Mouse (Mus musculus) naive thymus-derived CD4-positive, alpha-beta T cell, adult 2 months (primary cell): ENCODE measurements around the gene Maml3.

Experiments used
- DNase-seq: peaks from one replicate; pipeline ENCODE4 v3.0.0-alpha.2; 2011; ENCODE audit warnings: low read depth

Gene Maml3

DNA sequence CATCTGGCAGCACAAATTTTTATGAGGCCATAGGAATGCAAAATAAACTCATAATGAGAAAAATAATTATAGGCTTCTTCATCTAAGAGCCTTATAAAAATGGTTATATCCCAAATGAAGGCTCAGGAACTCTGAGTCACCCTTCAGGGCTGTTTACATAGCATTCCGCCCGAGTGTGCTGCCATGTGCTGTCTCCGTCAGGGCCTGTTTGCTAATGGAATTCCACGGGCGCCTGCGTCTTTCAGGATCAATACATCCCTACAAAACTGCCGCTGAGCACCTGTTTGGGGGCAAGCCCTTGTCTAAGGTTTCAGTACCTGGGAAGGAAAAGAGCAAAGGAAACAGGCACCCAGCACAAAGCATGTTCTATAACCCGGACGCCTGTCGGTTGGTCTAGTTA is 279.3 kb downstream of the Maml3 start:
- DNase-seq = no peak

DNA sequence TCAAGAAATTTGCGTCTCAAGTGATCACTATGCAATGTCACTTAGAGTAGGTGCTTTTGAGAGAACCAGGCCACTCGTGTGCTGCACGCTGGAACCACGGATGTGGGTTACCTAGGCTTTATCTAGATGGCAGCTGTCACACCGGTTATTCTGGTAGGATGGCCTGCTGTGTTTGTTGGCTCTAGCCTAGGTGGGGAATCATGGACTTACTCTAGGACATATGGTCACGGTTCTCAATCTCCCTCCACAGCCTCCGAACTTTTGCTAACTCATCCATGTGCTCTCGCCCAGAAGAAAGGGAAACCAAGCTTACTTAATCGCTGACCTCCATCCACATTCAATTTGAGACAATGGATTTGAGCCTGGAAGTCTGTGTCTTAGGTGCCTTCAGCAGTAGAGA is 280.4 kb downstream of the Maml3 start:
- no peak for DNase-seq

DNA sequence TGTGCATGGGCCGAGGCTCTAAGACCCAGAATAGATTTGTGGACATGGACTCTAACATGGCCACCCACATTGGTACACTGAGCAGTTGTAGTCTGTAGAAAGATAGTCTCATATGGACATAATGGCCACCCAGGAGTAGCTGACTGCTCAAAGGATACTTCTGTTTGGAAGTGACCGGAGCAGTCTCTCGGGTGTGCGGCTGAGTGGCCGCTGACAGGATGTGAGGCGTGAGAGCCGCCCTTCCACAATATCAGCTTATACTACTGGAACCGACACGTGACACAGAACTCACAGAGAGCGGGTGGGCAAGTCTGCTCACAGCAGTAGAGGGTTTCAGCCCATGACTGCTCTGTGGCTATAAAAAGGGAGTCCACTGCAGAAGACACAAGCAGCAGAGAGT is 283.3 kb downstream of the Maml3 start:
- DNase-seq = no peak

GRCm38 (mm10) chr3:51819109-51819508 is 285.8 kb downstream of the Maml3 start:
- DNase-seq = no peak

DNA sequence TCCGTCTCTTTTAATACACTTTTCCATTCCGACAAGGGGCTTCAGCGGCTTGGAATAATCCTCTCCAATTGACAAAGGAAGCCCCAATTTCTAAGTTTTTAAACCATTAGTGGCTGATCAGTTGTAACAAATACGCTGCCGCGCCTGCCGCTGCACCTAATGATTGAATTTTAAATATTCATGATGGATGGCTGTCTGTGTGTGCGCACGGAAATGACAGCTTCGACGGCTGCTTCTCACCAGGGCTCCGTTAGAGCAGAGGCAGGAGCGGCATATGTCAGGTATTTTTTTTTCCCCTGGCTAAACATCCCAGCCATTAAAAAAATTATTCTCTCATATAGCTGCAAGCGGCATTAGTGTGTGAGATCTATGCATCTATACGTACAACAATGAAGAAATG is 287.0 kb downstream of the Maml3 start:
- no peak for DNase-seq

- DNase-seq = no peak
These were observed 287.5 kb downstream of the Maml3 start for GRCm38 (mm10) chr3:51817329-51817728.

GRCm38 (mm10) chr3:51816517-51817285 is 288.2 kb downstream of the Maml3 start:
- DNase-seq = no peak

- DNase-seq = no peak
These were observed 290.8 kb downstream of the Maml3 start for GRCm38 (mm10) chr3:51814073-51814472.

GRCm38 (mm10) chr3:51813186-51813585 is 291.7 kb downstream of the Maml3 start:
- DNase-seq = no peak

- no peak for DNase-seq
These were observed 294.1 kb downstream of the Maml3 start for GRCm38 (mm10) chr3:51810731-51811130.

DNA sequence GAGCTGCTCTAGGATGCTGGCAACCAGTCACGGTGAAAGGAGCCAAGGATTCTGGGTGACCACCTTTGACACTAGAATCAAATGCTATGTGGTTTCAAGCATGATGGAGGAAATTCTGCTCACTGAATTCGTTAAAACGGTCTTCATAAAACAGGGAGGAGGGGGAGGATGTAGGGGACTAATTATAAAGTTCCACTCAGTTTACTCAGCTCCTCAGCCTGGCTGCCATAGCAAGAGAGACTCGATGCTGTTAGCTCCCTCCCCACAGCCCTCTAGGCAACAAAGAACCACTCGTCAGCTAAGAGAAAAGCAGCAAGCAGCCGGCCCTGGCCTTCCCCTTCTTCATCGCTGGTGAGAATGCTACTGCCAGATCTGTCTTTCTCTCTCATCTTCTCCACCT is 295.1 kb downstream of the Maml3 start:
- DNase-seq = no peak

DNA sequence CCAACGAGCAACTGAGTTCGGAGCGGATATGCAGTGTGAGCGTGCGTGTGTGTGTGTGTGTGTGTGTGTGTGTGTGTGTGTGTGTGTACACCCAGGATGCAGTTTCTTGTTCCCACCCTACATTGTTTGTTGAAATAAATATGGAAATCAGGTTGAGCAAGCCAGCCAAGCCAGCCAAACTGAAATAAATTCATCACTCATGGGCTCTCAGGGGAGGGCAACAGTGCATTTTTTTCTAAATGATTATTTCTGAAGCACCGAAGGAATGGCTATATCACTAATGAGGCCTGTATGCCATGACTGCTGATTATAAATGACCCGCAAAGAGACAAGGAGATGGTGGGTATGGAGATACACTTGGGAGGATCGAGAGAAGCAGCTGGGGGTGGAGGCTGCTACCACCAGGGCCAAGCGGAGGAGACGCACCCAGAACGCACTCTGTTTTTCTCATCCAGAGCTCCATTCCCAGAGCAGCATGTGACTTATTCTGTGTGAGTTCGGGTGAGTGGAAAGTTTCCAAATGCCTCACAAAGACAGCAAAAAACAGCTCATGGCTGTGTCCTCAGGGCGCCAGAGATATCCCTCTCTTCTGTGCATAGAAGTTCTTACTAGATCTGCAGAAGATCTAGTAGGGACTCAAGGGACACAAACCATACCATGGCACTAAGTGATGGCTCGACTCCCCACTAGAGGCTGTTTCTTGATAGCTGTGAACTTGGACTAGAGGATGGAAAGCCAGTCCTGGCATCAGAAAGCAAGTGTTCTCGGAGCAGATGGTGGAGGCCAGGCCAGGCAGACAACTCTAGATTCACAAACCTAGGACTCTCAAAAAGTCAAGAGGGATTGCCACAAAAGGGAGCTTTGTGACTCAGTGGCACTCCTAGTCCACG is 296.6 kb downstream of the Maml3 start:
- DNase-seq = no peak

DNA sequence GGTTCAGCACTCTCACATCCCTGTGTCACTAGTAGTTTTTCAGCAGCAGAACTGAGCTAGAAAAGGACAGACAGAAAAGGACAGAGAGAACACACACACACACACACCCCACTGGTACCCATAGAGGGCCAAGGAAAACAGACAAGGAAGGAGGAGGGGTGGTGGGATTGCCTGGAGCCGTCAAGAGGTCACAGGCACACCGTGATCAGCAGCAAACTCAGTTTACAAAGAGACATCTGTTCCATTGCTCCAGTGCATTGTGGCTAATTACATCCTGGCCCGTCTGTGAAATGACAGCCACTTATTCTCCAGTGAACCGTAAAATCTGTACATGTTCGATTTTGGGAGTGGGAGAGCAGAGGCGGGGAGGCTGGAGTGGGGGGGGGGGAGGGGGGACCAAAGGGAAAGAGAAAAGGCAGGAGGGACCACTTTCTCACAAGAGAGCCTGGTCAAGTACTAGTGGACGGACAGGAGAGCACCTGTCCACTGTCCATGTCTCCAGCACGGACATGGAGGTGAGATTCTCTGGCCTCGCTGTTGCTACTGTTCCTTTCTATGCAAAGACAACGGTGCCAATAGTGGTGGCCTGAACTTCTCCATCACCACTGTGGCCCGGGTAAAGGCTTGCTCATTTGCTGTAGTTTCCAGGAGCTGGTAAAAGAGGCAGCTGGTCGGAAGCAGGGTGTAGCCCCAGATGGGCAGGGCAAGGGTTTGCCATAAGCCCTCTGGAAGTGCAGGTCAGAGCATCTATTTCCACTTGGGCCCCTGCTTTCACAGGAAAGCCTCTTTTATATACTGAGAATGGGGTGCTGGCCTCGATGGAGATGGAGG is 299.2 kb downstream of the Maml3 start:
- no peak for DNase-seq

DNA sequence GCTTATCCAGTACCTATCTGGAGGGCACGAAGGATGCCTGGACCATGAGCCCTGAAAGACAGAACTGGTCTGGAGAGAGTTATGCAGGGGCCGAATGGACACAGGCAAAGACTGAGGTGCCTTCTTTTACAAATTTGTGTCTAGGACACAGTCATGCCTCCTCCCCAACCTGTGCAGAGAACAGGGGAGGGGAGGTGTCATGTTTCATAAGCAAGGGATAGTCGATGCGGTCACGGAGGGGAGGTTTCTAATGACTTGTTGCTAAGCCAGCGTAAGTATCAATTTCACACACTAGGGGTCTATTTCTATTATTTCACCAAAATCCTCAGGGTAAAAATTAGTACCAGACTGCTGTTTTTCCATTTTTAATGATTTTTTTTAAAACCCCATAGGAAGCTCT is 301.0 kb downstream of the Maml3 start:
- no peak for DNase-seq

- DNase-seq = no peak
These were observed 305.2 kb downstream of the Maml3 start for GRCm38 (mm10) chr3:51799650-51800049.

GRCm38 (mm10) chr3:51796838-51797237 is 308.0 kb downstream of the Maml3 start:
- DNase-seq = no peak

DNA sequence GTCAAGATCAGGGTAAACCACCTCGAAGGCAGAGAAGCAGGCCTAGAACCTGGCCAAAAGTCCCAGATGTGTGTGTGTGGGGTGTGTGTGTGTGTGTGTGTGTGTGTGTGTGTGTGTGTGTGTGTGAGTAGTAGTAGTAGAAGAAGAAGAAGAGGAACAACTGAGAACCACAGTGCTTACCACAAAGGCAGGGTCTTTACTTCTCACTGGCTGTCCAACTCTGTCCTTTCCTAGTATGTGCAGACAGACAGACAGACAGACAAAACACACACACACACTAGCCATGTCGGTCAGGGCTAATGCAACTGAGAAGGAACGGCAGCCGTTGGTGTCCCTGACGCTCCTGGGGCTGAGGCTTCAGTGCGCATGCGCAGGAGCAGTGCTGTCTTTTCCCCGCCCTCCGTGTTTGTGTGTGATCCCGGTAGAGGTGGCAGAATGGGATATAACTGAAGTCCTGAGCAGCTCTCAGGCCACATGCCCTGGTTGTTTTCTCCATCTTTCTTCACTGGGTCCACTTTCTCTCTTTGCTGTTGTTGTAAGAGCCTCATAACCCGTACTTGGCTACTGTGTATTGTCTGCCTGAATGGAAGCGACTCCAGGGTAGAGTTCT is 308.6 kb downstream of the Maml3 start:
- peak; percentile 67 for DNase-seq

- no peak for DNase-seq
These were observed 313.3 kb downstream of the Maml3 start for GRCm38 (mm10) chr3:51791542-51791941.

DNA sequence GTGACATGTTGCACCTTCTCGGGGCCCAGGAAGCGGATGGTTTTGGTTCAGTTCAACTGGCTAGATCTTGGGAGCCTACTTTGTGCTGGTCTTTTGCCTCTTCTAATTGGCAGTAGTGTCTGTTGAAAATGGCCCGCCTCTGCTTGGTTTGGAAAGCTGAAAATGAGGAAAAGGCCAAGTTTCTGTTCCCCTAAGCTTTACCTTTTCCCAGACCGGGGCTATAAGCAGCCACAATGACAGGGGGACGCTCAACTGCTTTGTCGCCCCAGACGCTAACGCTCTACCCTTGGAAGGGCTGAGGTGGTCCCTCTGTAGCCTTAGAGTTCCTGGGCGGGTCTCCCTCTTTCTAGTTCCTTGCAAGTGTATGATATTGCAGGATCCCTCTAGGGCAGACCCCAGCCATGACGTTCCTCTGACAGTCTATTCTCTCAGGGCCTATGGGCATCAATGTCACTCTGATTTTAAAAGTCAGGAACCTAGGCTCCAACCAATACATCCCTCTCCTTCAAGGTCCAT is 315.4 kb downstream of the Maml3 start:
- no peak for DNase-seq

DNA sequence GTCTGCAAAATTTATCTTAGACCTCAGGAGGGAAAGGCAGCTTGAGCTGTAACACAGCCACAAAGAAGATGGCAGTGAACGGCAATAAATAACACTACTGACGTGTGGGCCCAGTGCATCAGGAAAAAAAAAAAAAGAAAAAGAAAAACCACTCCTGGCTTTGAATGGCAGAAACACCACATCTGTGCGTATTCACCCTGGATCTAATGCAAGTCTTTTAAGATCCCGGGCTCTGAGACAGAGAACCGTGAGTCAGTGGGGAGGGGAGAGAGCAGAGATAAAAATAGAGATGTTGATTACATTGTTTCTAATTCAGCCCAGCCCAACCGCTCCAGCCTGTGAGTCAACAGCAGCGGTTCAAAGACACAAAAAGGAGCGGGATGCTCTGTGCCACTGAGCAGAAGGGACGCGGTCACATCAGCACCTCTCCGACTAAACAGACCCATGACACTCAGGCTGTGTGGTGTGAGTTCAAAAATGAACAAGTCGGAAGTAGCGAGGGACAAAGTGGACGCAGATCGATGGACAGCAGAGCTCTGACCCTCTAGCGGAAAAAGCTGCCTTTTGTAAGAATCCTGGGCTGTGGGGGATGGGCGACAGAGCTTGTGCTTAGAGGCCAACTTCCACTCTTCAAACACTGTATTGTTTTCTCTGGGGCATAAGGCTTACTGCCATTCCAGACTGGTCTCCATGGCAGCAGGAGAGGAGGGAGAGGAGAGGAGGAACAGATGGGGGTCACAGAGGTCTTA is 316.1 kb downstream of the Maml3 start:
- DNase-seq = peak; percentile 18

DNA sequence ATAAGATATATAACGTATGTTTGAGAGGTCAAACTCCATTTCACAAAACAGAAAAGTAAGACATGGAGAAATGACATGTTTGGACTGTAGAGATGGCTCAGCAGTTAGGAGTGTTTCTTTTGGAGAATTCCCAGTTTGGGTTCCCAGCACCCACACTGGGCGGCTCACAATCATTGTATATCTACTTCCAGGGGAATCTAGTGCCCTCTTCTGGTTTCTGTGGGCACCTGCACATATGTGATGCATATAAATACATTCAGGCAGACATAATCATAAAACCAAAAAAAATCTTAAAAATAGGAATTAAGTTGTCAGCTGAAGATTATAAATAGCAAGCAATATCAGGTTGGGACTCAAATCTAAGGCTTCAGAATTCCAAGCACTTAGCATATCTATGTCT is 316.9 kb downstream of the Maml3 start:
- DNase-seq = no peak
